Mouse (Mus musculus) hindbrain, embryonic 10.5 days (tissue): ENCODE measurements at regions not wholly inside any gene's neighbourhood (a gene's known extent, or its start where the extent isn't known, plus 50 kb on each side); places are given as distances from the start of the nearest gene placed in this dataset.

Source experiments
- DNase-seq: peaks from one replicate; pipeline ENCODE4 v3.0.0-alpha.2; 2017; ENCODE audit warnings: low spot score
- H3K27ac ChIP-seq: fragments of 300-500 bp; sonication (generic); 2 replicates; pipeline ENCODE4 v1.5.1; 2016; ENCODE audit warnings: mild to moderate bottlenecking, moderate library complexity
- H3K27me3 ChIP-seq: fragments of 300-500 bp; sonication (generic); 2 replicates; pipeline ENCODE4 v1.6.1; 2016; ENCODE audit warnings: mild to moderate bottlenecking; ENCODE audit not compliant: poor library complexity, insufficient read depth, severe bottlenecking
- H3K36me3 ChIP-seq: fragments of 300-500 bp; sonication (generic); 2 replicates; pipeline ENCODE4 v1.6.1; 2016; ENCODE audit warnings: mild to moderate bottlenecking, moderate library complexity
- H3K4me1 ChIP-seq: fragments of 300-500 bp; sonication (generic); replicated peaks from 2 replicates; pipeline ENCODE4 v1.6.1; 2016; ENCODE audit warnings: mild to moderate bottlenecking
- H3K4me3 ChIP-seq: fragments of 300-500 bp; sonication (generic); 2 replicates; pipeline ENCODE4 v1.5.1; 2016; ENCODE audit warnings: mild to moderate bottlenecking, moderate library complexity
- H3K9me3 ChIP-seq: fragments of 300-500 bp; sonication (generic); 2 replicates; pipeline ENCODE4 v1.6.1; 2016; ENCODE audit warnings: mild to moderate bottlenecking, moderate library complexity
- WGBS: fragments of 180-500 bp; shearing (Covaris S2); methylation state at CpG from one replicate; pipeline ENCODE4 v1.1.7; 2016; 5-methylcytosine and 5-hydroxymethylcytosine counted together

DNA sequence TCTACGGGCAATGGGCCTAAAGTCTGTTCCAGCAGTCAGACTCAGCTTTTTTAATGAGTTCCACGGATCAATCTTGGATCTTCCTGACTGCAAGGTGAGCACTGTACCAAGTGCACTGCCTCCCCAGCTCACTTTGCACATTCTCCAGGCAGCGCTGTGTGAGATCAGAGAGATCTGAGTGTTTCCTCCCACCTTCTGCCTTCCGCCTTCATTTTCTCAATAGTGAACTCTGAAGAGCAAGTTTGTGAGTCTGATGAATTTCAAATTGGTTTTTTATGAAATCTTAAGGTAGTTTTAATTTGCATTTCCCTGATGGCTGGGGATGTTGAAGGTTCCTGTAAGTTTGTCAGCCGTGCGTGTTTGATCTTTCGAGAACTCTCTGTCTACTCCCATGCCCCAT, 176.7 kb upstream of the Dio3 start:
- Histone ChIP-seq H3K27ac (no peak overlapping the region), H3K27me3 (no peaks in the 10 kb centered on the region), H3K36me3 (no peaks in the 10 kb centered on the region), H3K4me3 (no peak overlapping the region), H3K9me3 (peaks cover 8% of the 10 kb centered on the region), H3K4me1 (no peaks in the 10 kb centered on the region)
- 90% methylated on average over 7 of the region's 7 CpGs for WGBS
- DNase-seq, result no peak

DNA sequence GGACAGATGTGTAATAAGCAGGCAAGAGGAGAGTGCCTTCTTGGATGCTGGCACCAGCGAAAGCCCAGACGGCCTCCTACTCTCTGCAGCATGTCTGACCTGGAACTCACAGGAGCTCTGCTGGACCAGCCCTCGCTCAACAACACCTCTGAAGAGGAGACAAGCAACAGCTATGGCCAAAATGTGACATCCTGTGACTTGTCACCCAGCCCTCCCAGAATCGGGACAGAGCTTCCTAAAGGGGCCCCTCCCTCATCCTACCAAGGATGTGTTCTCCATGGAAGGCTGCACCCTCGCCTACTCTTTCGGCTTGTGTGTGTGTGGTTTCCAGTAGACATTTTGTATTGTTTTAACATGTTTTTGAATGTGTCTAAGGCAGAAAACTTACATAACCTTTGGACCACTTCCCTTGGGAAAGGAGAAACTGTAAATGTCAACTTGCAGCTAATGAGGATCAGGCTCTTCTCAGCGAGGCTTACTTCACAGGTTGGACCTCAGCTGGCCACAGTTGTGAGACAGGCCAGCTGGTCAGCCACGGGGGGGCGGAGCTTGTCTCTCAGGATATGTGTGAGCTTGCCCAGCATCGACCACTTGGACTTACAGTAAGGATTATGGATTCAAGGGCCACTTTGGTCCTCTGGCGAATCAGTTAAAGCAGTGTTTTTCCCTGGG, 166.7 kb upstream of the Dio3 start:
- Histone ChIP-seq H3K27ac (no peak overlapping the region), H3K4me1 (peaks cover 3% of the 10 kb centered on the region; the same call in 1 of the 2 replicates), H3K27me3 (no peaks in the 10 kb centered on the region), H3K36me3 (no peaks in the 10 kb centered on the region), H3K9me3 (no peaks in the 10 kb centered on the region), H3K4me3 (no peak overlapping the region)
- DNase-seq, result no peak
- 78% methylated on average over 11 of the region's 11 CpGs for WGBS

DNA sequence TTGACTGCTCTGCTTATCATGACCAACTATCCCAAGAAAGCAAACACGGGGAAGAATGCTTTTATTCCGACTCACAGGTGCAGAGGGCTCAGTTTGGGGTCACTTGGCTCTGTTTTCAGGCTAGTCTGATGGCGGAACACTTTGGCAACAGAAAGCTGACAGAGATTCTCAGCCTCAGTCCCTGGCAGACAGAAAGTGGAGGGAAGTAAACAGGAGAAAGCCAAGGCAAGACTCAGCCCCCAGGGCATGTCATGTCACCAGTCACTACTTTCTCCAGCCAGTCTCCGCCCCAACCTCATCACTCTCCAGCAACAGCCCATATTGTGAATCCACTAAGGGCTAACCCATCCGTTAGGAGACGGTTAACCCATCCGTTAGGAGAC, 166.2 kb upstream of the Dio3 start:
- Histone ChIP-seq H3K36me3 (no peaks in the 10 kb centered on the region), H3K27me3 (no peaks in the 10 kb centered on the region), H3K9me3 (no peaks in the 10 kb centered on the region), H3K27ac (no peak overlapping the region), H3K4me1 (peaks cover 3% of the 10 kb centered on the region; the same call in 1 of the 2 replicates), H3K4me3 (no peak overlapping the region)
- WGBS, result 88% methylated on average over 7 of the region's 7 CpGs
- DNase-seq, result no peak

DNA sequence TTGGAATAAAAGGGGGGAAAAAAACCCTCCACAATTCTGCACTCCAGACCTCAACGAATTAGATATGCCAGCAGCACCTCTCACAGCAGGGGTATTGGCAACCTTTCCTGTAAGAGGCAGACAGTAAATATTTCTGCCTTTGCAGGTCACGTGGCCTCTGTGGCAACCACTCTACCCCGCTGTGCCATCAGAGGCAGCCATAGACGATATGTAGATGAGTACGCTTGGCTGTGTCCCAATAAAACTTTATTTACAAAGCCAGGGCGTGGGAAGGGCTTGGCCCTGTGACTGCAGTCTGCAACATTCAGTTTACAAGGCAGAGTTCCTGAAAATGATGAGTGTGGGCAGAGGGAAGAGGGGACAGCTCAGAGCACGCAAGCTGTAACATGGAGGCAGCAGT, 158.7 kb upstream of the Dio3 start:
- WGBS, result 72% methylated on average over 7 of the region's 7 CpGs
- H3K4me3 ChIP-seq, result no peak overlapping the region
- H3K4me1 ChIP-seq, result no peaks in the 10 kb centered on the region
- H3K27me3 ChIP-seq, result no peaks in the 10 kb centered on the region
- H3K36me3 ChIP-seq, result no peaks in the 10 kb centered on the region
- no peak for DNase-seq
- H3K27ac ChIP-seq, result no peak overlapping the region
- no peaks in the 10 kb centered on the region for H3K9me3 ChIP-seq

GRCm38 (mm10) chr12:110122976-110123375, 155.9 kb upstream of the Dio3 start:
- Histone ChIP-seq H3K27me3 (no peaks in the 10 kb centered on the region), H3K36me3 (no peaks in the 10 kb centered on the region), H3K4me3 (no peak overlapping the region), H3K4me1 (no peaks in the 10 kb centered on the region), H3K9me3 (no peaks in the 10 kb centered on the region), H3K27ac (no peak overlapping the region)
- DNase-seq, result no peak
- 73% methylated on average over 4 of the region's 4 CpGs for WGBS

GRCm38 (mm10) chr12:110126525-110126924, 152.3 kb upstream of the Dio3 start:
- Histone ChIP-seq H3K36me3 (no peaks in the 10 kb centered on the region), H3K9me3 (no peaks in the 10 kb centered on the region), H3K4me1 (no peaks in the 10 kb centered on the region), H3K27ac (no peak overlapping the region), H3K27me3 (no peaks in the 10 kb centered on the region), H3K4me3 (no peak overlapping the region)
- DNase-seq, result no peak
- WGBS, result 88% methylated on average over 7 of the region's 7 CpGs

DNA sequence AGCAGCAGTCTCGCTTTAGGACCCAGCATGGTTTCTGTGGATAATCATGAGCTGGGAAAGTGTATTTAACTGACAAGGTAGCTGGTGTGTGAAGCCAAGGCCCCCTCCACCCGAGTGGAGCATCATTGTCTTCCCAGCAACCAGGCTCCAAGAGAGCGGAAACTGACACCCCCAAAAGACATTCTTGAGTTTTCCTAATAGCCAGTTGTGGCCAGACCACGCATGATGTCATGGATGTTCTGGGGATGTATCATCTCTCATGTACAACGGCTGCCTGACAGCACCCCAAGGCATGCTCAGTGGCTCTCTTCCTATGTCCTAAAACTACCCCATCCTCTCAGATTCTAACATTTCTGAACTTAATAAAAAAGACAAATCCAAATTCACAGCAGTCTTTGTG, 133.5 kb upstream of the Dio3 start:
- H3K27me3 ChIP-seq, result no peaks in the 10 kb centered on the region
- 0 out of 2 replicates have a peak, but pooled peaks cover 5% of the 10 kb centered on the region for H3K4me1 ChIP-seq
- H3K27ac ChIP-seq, result no peak overlapping the region
- H3K9me3 ChIP-seq, result peaks cover 6% of the 10 kb centered on the region; the same call in 1 of the 2 replicates
- WGBS, result 70% methylated on average over 5 of the region's 5 CpGs
- no peak overlapping the region for H3K4me3 ChIP-seq
- no peaks in the 10 kb centered on the region for H3K36me3 ChIP-seq
- DNase-seq, result no peak

DNA sequence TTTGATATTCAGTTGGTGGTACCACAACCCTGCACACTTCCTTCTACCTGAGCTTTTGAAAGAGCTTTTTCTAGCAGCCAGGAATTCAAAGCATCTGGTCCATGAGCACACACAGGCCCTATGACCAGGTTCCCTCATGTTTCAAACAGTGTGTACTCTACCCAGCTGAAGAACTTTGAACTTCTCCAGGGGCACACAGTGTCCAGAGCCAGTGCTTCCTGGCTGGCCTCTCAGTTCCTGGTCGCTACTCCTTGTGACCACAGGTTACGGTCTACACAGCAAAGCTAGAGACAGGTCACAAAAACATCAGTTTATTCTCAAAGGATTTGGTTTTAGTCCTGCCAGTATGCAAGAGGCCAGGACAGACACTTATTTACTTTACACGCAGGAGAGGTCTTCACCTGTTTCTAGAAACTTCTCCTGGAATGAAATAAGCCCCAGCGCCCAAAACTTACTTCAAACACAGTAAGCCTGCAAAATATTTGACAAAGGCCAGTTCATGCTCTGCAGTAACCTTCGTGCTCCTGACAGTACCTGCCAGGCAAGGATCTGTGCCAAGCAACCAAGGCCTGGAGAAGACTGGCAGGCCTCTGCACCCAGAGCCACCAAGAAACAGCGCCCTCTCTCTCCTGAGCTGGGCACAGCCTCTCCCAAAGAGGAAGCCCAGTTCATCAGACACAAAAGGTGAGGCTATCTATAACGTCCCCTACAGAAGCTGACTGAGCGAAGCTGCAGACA, 124.5 kb upstream of the Dio3 start:
- no peak for DNase-seq
- Histone ChIP-seq H3K4me1 (peaks cover 25% of the 10 kb centered on the region), H3K36me3 (no peaks in the 10 kb centered on the region), H3K27ac (no peak overlapping the region), H3K9me3 (peaks cover 5% of the 10 kb centered on the region; the same call in 1 of the 2 replicates), H3K27me3 (no peaks in the 10 kb centered on the region), H3K4me3 (no peak overlapping the region)
- WGBS, result 84% methylated on average over 8 of the region's 8 CpGs

DNA sequence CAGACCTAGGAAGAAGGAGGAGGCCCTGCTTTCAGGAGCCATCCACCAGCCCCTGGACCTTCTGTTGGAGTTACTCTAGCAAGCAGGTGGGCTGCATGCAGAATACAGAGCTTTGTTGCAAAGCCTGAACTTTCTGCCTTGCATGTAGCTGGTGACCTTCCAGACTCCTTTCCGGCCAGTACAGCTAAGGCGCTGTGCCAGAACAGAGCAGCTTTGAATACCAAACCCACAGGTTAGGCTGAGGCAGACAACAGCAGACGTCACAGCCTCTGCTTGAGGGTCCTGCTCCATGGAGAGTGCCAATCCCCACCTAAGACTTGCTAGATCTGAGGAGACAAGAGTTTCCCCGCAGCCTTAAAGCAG, 123.9 kb upstream of the Dio3 start:
- no peak overlapping the region for H3K4me3 ChIP-seq
- no peaks in the 10 kb centered on the region for H3K27me3 ChIP-seq
- H3K4me1 ChIP-seq, result peaks cover 25% of the 10 kb centered on the region
- no peaks in the 10 kb centered on the region for H3K36me3 ChIP-seq
- no peak overlapping the region for H3K27ac ChIP-seq
- 77% methylated on average over 4 of the region's 4 CpGs for WGBS
- no peak for DNase-seq
- no peaks in the 10 kb centered on the region for H3K9me3 ChIP-seq

GRCm38 (mm10) chr12:110156441-110156840, 122.4 kb upstream of the Dio3 start:
- Histone ChIP-seq H3K9me3 (no peaks in the 10 kb centered on the region), H3K4me1 (peaks cover 25% of the 10 kb centered on the region), H3K27ac (no peak overlapping the region), H3K4me3 (no peak overlapping the region), H3K27me3 (no peaks in the 10 kb centered on the region), H3K36me3 (no peaks in the 10 kb centered on the region)
- WGBS, result 29% methylated on average over 8 of the region's 8 CpGs
- DNase-seq, result no peak

DNA sequence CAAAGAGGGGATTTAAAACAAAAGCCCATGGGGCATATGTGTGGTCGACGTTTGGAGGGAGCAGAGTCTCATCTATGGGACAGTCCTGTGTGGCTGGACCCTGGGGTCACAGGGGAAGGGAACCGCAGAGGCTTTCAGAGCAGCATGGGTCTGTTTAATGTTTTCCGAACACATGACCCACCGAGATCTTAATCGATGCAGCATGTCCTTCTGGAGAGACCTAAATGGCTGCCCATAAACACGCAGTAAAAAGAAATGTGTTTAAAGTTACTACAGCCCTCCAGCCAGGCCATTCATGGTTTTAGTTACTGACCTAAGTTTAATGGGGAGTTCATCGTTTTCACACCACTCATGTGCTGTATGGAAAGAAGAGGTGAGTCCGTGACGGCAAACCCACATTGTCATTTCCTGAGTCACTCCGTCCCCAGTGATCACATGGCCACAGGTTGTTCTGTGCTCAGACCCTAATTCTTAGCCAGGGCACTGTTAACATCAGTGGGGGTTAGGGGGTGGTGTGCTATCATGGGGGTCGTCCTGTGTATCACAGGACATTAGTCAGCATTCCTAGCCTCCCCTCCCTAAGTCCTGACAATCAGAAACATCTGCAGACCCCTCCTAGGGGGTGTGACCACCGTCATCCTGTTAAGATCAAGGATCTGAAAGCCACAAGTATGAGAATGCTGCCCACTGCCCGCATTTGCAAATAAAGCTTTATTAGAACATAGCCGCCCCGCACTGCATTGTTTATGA, 120.7 kb upstream of the Dio3 start:
- H3K27me3 ChIP-seq, result no peaks in the 10 kb centered on the region
- no peak overlapping the region for H3K27ac ChIP-seq
- peaks cover 25% of the 10 kb centered on the region for H3K4me1 ChIP-seq
- 75% methylated on average over 16 of the region's 16 CpGs for WGBS
- H3K9me3 ChIP-seq, result no peaks in the 10 kb centered on the region
- no peak for DNase-seq
- no peak overlapping the region for H3K4me3 ChIP-seq
- H3K36me3 ChIP-seq, result no peaks in the 10 kb centered on the region

GRCm38 (mm10) chr12:110161306-110161705, 117.6 kb upstream of the Dio3 start:
- 85% methylated on average over 4 of the region's 4 CpGs for WGBS
- no peak overlapping the region for H3K27ac ChIP-seq
- no peaks in the 10 kb centered on the region for H3K9me3 ChIP-seq
- H3K27me3 ChIP-seq, result no peaks in the 10 kb centered on the region
- H3K36me3 ChIP-seq, result no peaks in the 10 kb centered on the region
- peaks cover 15% of the 10 kb centered on the region for H3K4me1 ChIP-seq
- no peak for DNase-seq
- no peak overlapping the region for H3K4me3 ChIP-seq

DNA sequence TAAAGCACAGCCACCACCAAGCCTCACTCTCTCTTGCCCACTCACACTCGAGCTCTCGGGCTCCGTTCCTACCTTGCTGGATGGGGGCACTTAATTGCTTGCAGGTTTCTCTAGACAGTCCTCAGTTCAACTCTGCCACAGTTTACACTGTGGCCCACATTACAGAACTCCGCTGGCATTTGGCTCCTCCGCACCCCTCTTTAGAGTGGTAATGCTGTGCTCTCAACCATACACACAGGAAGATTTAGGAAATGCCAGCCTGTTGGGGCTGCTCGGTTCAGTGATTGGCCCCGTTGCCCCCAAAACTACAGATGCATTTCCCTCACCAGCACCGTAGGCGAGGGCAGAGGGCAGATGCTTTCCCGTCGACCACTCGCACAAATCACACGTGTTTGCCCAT, 113.4 kb upstream of the Dio3 start:
- Histone ChIP-seq H3K27me3 (no peaks in the 10 kb centered on the region), H3K4me3 (no peak overlapping the region), H3K36me3 (no peaks in the 10 kb centered on the region), H3K4me1 (0 out of 2 replicates have a peak, but pooled peaks cover 4% of the 10 kb centered on the region), H3K9me3 (no peaks in the 10 kb centered on the region), H3K27ac (no peak overlapping the region)
- DNase-seq, result no peak
- 81% methylated on average over 13 of the region's 13 CpGs for WGBS
